Mouse (Mus musculus): ENCODE data around the gene 4921530L21Rik.

DNA sequence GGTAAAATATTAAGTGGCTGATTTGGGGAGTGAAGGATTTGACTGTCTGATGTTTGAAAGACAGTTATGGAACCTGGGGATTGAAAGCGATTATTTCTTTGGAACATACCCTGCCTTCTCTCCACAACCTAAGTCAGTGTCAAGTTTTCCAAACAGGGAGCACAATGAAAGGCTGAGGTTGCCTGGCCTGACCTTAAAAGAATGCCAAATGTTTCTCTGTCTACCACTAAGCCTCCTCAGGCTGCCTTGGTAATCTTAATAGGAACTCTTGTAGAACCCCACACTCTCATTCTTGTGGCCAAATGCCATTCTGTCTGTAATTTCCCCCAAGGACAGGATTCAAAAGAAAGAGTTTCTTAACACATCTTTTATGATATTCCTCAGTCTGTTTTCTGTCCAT, 3.5 kb upstream of the 4921530L21Rik start:
- TF ChIP-seq CTCF (IDR thresholded peaks at IDR 0.05; ENCODE audit: low read depth) (no peak), EP300 (IDR thresholded peaks at IDR 0.05; ENCODE audit: low read depth) (no peak)

Data from liver, postnatal 0 days (tissue).